Mouse (Mus musculus): ENCODE results near the gene Sde2. TPM values are rescaled to one million over a fixed set of nuclear protein-coding genes. Genes with fewer than 3 reads are reported as not detected.
A peak's percentile ranks its signal among the peaks of the same experiment; 100 is the strongest.

The Sde2 gene
- polyA plus RNA-seq, 1 experiment from 2014 or later, result 27.2 TPM

DNA sequence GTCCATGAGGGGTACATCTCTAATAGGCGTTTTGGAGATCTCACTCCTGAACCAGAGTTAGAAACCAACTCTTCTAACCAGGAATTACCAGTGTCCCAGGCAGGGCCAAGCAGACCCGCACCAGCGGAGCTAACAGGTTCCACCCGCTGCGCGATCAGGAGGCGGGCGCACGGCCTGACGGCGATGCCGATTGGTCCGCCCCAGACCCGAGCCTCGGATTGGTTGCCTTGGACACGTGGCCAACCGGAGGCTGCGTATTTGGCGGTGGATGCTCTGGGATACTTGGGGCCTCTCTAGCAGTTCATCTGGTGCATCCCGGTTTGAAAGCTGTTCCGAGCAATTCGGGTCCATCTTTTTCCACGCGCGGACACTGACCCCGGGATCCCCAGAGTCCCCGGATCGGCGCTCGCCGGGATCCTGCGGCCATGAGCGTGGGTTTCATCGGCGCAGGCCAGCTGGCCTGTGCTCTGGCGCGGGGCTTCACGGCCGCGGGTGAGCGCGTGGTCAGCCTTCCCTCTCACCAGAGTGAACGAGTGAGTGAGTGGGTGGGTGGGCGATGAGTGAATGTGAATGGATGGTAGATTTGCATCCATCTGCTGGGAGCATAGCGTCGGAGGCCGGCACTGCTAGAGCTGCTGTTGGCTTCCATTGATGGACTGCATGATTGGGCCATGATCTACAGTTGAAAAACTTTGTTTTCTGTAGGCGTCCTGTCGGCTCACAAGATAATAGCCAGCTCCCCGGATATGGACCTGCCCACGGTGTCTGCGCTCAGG lies 53.3 kb downstream of the Sde2 start, which contains the start of gene Pycr2:
Pycr2 (plus strand) TSS at position 255 of the 776 bp plus-strand sequence.
- DNase-seq (ENCODE audit: low spot score) (peak; percentile 98), ATAC-seq (ENCODE audit: low read depth) (peak; percentile 100)
- no peaks in the 10 kb centered on the region for H3K27me3 ChIP-seq (replicated peaks; ENCODE audit: control insufficient read depth, insufficient read depth, low read length)
- H3K4me1 ChIP-seq (ENCODE audit: control insufficient read depth, insufficient read depth, low read length), result peaks cover 7% of the 10 kb centered on the region; the same call in 1 of the 2 replicates
- WGBS, result under 1% methylated on average over 52 of the region's 52 CpGs
- peak within 1 kb of the TSS; percentile 79 for H3K4me2 ChIP-seq (ENCODE audit: low read depth, low read length)
- peak within 1 kb of the TSS; percentile 65 for H3K4me3 ChIP-seq (ENCODE audit: low read depth, low read length)
- peak within 1 kb of the TSS; percentile 83 for H3K27ac ChIP-seq (replicated peaks; ENCODE audit: low read depth, low read length)
- peaks cover 36% of the 10 kb centered on the region for H3K36me3 ChIP-seq (ENCODE audit: control insufficient read depth, insufficient read depth, low read length)
- H3K9ac ChIP-seq (ENCODE audit: low read depth, low read length), result peak within 1 kb of the TSS; percentile 83
- H3K9me3 ChIP-seq (ENCODE audit: control insufficient read depth, low read length), result no peaks in the 10 kb centered on the region

DNA sequence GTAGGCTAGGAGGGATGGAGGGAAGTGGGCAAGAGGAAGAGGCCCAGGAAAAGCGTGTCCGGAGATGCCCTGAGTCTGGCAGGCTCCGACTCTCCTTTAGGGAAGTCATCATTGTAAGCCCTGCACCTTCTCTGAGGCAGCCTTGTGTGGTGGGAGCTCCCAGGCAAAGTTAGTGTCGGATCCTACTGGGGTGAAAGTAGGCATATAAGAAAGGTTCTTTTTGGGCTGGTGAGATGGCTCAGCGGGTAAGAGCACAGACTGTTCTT lies 53.8 kb downstream of the Sde2 start:
- Histone ChIP-seq H3K4me2 (ENCODE audit: low read depth, low read length) (peak overlapping the region; percentile 79), H3K27ac (replicated peaks; ENCODE audit: low read depth, low read length) (peak overlapping the region; percentile 83), H3K4me3 (ENCODE audit: low read depth, low read length) (peak overlapping the region; percentile 65), H3K4me1 (ENCODE audit: control insufficient read depth, insufficient read depth, low read length) (peaks cover 7% of the 10 kb centered on the region; the same call in 1 of the 2 replicates), H3K9ac (ENCODE audit: low read depth, low read length) (peak overlapping the region; percentile 83), H3K36me3 (ENCODE audit: control insufficient read depth, insufficient read depth, low read length) (peaks cover 36% of the 10 kb centered on the region), H3K9me3 (ENCODE audit: control insufficient read depth, low read length) (no peaks in the 10 kb centered on the region), H3K27me3 (replicated peaks; ENCODE audit: control insufficient read depth, insufficient read depth, low read length) (no peaks in the 10 kb centered on the region)
- WGBS, result 2% methylated on average over 5 of the region's 5 CpGs
- no peak for DNase-seq (ENCODE audit: low spot score)
- ATAC-seq (ENCODE audit: low read depth), result 0 out of 2 replicates have a peak, but pooled peaks have one; percentile 0

DNA sequence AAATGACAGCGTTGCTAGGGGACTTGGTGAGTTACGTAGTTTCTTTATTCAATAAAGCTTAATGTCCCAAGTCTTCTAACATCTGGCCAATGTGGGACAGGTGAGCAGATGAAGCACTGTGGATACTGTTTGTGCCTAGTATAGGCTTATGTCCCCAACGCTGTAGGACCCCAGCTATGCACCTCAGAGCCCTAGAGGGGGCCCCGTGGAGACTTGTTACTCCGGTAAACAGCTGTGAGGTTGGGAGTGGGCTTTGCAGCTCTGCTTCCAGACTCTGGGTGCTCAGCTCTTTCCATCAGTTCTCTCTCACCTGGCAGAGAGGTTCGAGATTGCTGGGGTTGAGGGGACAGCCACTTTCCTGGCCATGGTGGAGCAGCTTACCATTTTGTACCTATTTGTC lies 54.4 kb downstream of the Sde2 start:
- DNase-seq (ENCODE audit: low spot score), result no peak
- H3K4me3 ChIP-seq (ENCODE audit: low read depth, low read length), result peak overlapping the region; percentile 65
- peak overlapping the region; percentile 79 for H3K4me2 ChIP-seq (ENCODE audit: low read depth, low read length)
- peaks cover 7% of the 10 kb centered on the region; the same call in 1 of the 2 replicates for H3K4me1 ChIP-seq (ENCODE audit: control insufficient read depth, insufficient read depth, low read length)
- ATAC-seq (ENCODE audit: low read depth), result no peak
- H3K9ac ChIP-seq (ENCODE audit: low read depth, low read length), result peak overlapping the region; percentile 83
- peaks cover 36% of the 10 kb centered on the region for H3K36me3 ChIP-seq (ENCODE audit: control insufficient read depth, insufficient read depth, low read length)
- no peak overlapping the region for H3K27ac ChIP-seq (replicated peaks; ENCODE audit: low read depth, low read length)
- no peaks in the 10 kb centered on the region for H3K27me3 ChIP-seq (replicated peaks; ENCODE audit: control insufficient read depth, insufficient read depth, low read length)
- 72% methylated on average over 6 of the region's 6 CpGs for WGBS
- no peaks in the 10 kb centered on the region for H3K9me3 ChIP-seq (ENCODE audit: control insufficient read depth, low read length)

DNA sequence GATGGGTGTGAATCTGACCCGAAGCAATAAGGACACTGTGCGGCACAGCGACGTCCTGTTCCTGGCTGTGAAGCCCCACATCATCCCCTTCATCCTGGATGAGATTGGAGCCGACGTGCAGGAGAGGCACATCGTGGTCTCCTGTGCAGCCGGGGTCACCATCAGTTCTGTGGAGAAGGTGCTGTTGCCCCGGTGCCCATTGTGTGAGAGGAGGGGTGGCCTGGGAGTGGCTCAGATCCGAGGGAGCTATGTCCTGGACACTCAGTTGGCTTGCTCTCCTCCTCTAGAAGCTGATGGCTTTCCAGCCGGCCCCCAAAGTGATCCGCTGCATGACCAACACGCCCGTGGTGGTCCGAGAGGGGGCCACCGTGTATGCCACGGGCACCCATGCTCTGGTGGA lies 54.9 kb downstream of the Sde2 start:
- ATAC-seq (ENCODE audit: low read depth), result no peak
- Histone ChIP-seq H3K9ac (ENCODE audit: low read depth, low read length) (no peak overlapping the region), H3K27me3 (replicated peaks; ENCODE audit: control insufficient read depth, insufficient read depth, low read length) (no peaks in the 10 kb centered on the region), H3K27ac (replicated peaks; ENCODE audit: low read depth, low read length) (no peak overlapping the region), H3K36me3 (ENCODE audit: control insufficient read depth, insufficient read depth, low read length) (peaks cover 36% of the 10 kb centered on the region), H3K4me2 (ENCODE audit: low read depth, low read length) (no peak overlapping the region), H3K4me1 (ENCODE audit: control insufficient read depth, insufficient read depth, low read length) (peaks cover 7% of the 10 kb centered on the region; the same call in 1 of the 2 replicates), H3K4me3 (ENCODE audit: low read depth, low read length) (no peak overlapping the region), H3K9me3 (ENCODE audit: control insufficient read depth, low read length) (no peaks in the 10 kb centered on the region)
- WGBS, result 90% methylated on average over 17 of the region's 17 CpGs
- no peak for DNase-seq (ENCODE audit: low spot score)

DNA sequence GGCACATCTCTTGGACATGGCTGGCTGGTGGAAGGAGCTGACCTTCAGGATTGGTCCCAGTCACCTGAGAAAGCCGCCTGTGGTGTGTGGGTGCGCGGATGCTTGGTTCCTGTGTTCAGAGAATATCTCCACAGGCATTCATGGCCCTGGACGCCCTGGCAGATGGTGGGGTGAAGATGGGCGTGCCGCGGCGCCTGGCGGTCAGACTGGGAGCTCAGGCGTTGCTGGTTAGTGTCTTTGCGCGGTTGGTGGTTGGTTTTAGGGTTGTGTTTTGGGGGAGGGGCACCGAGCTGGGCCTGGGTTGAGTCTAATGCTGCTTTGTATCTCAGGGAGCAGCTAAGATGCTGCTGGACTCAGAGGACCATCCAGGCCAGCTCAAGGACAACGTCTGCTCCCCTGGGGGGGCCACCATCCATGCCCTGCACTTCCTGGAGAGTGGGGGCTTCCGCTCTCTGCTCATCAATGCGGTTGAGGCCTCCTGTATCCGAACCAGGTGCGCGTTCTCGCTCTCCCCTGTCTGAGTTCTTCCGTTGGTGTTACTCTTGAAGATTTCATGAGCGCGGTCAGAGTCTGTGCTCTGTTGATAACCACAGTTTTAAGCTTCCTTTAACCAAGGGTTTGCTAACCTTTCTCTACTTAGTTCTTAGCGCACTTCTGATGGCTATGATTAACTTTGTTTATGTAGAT lies 55.7 kb downstream of the Sde2 start:
- DNase-seq (ENCODE audit: low spot score), result no peak
- no peak overlapping the region for H3K4me2 ChIP-seq (ENCODE audit: low read depth, low read length)
- H3K9me3 ChIP-seq (ENCODE audit: control insufficient read depth, low read length), result no peaks in the 10 kb centered on the region
- H3K27ac ChIP-seq (replicated peaks; ENCODE audit: low read depth, low read length), result no peak overlapping the region
- H3K4me3 ChIP-seq (ENCODE audit: low read depth, low read length), result no peak overlapping the region
- no peaks in the 10 kb centered on the region for H3K27me3 ChIP-seq (replicated peaks; ENCODE audit: control insufficient read depth, insufficient read depth, low read length)
- WGBS, result 92% methylated on average over 23 of the region's 24 CpGs
- no peak overlapping the region for H3K9ac ChIP-seq (ENCODE audit: low read depth, low read length)
- peaks cover 36% of the 10 kb centered on the region for H3K36me3 ChIP-seq (ENCODE audit: control insufficient read depth, insufficient read depth, low read length)
- ATAC-seq (ENCODE audit: low read depth), result no peak
- H3K4me1 ChIP-seq (ENCODE audit: control insufficient read depth, insufficient read depth, low read length), result peaks cover 11% of the 10 kb centered on the region

DNA sequence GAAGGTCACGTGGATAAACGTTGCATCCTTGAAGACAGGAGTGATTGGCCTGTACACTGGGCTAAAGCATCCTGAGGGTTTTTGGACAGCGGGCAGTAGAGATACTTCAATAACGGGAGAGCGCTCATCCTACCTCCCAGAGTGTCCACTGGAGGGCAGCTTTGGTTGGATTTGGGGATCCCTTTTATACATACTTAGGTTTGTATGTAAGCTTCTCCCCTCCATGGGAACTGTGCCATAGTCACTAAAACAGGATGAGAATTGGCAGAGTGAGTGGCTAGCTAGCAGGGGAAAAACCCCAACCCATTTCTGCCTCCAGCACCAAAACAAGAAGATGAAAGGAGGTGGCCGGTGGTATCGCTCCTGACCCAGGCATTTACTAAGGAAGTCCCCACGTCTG lies 60.2 kb downstream of the Sde2 start:
- peak; percentile 82 for DNase-seq (ENCODE audit: low spot score)
- H3K4me2 ChIP-seq (ENCODE audit: low read depth, low read length), result peak overlapping the region; percentile 46
- peaks cover 14% of the 10 kb centered on the region for H3K4me1 ChIP-seq (ENCODE audit: control insufficient read depth, insufficient read depth, low read length)
- H3K36me3 ChIP-seq (ENCODE audit: control insufficient read depth, insufficient read depth, low read length), result peaks cover 30% of the 10 kb centered on the region
- ATAC-seq (ENCODE audit: low read depth), result no peak
- H3K4me3 ChIP-seq (ENCODE audit: low read depth, low read length), result no peak overlapping the region
- 45% methylated on average over 8 of the region's 8 CpGs for WGBS
- H3K27me3 ChIP-seq (replicated peaks; ENCODE audit: control insufficient read depth, insufficient read depth, low read length), result no peaks in the 10 kb centered on the region
- H3K27ac ChIP-seq (replicated peaks; ENCODE audit: low read depth, low read length), result no peak overlapping the region
- H3K9ac ChIP-seq (ENCODE audit: low read depth, low read length), result no peak overlapping the region
- H3K9me3 ChIP-seq (ENCODE audit: control insufficient read depth, low read length), result no peaks in the 10 kb centered on the region

DNA sequence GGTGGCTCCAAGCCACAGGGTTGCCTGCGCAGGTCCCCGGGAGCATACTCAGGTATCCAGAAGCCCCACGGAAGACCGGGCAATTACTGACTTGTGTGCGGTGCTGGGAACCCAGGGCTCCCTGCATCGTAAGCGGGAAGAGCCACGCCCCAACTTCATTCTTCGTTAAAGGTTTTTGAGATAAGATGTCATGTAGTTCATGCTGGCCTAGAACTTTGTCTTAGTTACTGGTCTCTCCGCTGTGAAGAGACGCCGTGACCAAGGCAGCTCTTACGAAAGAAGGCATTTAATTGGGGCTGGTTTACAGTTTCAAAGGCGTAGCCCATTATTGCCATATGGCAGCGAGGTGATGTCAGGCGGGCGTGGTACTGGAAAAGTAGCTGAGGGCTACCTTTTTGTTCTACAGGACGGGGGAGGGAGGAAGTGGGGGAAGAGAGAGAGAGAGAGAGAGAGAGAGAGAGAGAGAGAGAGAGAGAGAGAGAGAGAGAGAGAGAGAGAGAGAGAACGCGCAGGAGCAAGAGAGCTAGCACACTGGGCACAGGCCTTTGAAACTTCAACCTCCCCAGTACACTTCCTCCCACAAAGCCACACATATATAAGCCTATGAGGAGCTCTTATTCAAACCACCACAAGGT lies 60.8 kb downstream of the Sde2 start:
- no peak overlapping the region for H3K4me3 ChIP-seq (ENCODE audit: low read depth, low read length)
- no peak overlapping the region for H3K9ac ChIP-seq (ENCODE audit: low read depth, low read length)
- 36% methylated on average over 20 of the region's 20 CpGs for WGBS
- peaks cover 14% of the 10 kb centered on the region for H3K4me1 ChIP-seq (ENCODE audit: control insufficient read depth, insufficient read depth, low read length)
- DNase-seq (ENCODE audit: low spot score) (peak; percentile 64), ATAC-seq (ENCODE audit: low read depth) (peak; percentile 45)
- no peak overlapping the region for H3K27ac ChIP-seq (replicated peaks; ENCODE audit: low read depth, low read length)
- H3K4me2 ChIP-seq (ENCODE audit: low read depth, low read length), result peak overlapping the region; percentile 46
- H3K9me3 ChIP-seq (ENCODE audit: control insufficient read depth, low read length), result no peaks in the 10 kb centered on the region
- H3K27me3 ChIP-seq (replicated peaks; ENCODE audit: control insufficient read depth, insufficient read depth, low read length), result no peaks in the 10 kb centered on the region
- H3K36me3 ChIP-seq (ENCODE audit: control insufficient read depth, insufficient read depth, low read length), result peaks cover 24% of the 10 kb centered on the region

DNA sequence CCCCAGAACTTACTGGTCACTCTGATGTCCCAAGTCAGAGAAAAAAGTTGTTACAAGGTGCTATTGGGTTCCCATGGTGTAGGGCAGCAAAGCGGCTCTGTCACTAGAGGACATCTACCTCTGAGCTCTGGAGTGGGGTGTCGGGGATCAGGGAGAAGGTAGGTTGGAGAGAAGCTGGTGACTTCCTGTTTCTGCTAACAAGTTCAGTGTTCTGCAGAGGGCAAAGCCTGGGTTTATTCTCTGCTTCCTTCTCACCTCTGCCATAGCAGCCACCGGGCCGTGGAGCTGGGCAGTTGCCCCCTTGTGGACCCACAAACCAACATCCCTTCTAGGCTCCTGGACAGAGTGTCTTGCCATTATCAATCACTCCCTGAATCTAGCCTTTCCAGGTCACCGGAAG lies 61.9 kb downstream of the Sde2 start:
- Histone ChIP-seq H3K36me3 (ENCODE audit: control insufficient read depth, insufficient read depth, low read length) (peaks cover 14% of the 10 kb centered on the region), H3K4me1 (ENCODE audit: control insufficient read depth, insufficient read depth, low read length) (peaks cover 14% of the 10 kb centered on the region), H3K27ac (replicated peaks; ENCODE audit: low read depth, low read length) (peak overlapping the region; percentile 55), H3K27me3 (replicated peaks; ENCODE audit: control insufficient read depth, insufficient read depth, low read length) (no peaks in the 10 kb centered on the region), H3K4me3 (ENCODE audit: low read depth, low read length) (no peak overlapping the region), H3K4me2 (ENCODE audit: low read depth, low read length) (no peak overlapping the region), H3K9me3 (ENCODE audit: control insufficient read depth, low read length) (no peaks in the 10 kb centered on the region), H3K9ac (ENCODE audit: low read depth, low read length) (no peak overlapping the region)
- DNase-seq (ENCODE audit: low spot score), result no peak
- no peak for ATAC-seq (ENCODE audit: low read depth)
- WGBS, result 87% methylated on average over 5 of the region's 5 CpGs
